Mouse (Mus musculus) left cerebral cortex, adult 8-10 months (tissue): ENCODE results near the gene Dynll2. TPM values are rescaled to one million over a fixed set of nuclear protein-coding genes. Genes with fewer than 3 reads are reported as not detected.
A peak's percentile ranks its signal among the peaks of the same experiment; 100 is the strongest.
"Not testable (repeated sequence)": the region's sequence is repeated elsewhere in the genome, so short reads cannot be mapped to it uniquely, and the experiment has no call there.

Experiments used
- DNase-seq, 2 experiments: peaks; one replicate each; pipeline ENCODE4 v3.0.0; 2022; ENCODE audit warnings: low spot score in 2 of 2
- total RNA-seq, 4 experiments: library from RNA; stranded (reverse); gene quantifications; 2 replicates each; pipeline ENCODE4 v1.2.4; 2022

Gene Dynll2
- total RNA-seq, 4 experiments from 2014 or later = 623 to 646 (median 629) TPM

DNA sequence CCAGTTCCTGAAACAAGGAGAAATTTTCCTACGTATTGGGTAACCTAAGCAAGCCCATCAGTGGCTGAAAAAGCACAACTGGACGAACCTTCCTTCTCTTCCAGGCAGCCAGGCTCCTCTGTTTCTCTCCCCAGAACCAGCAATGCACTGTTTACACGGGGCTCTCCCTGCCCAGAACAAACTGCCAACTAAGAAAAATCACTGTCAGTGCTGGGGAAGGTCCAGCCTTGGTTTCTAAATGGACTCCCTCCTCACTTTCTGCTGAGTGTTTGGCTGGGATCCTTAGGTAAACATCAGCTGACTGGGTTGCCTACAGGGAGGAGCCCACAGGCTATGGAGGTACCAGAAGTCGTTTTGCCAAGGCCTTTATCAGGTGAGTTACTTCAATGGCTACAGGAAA is 4.5 kb upstream of the Dynll2 start:
- no peak for DNase-seq

DNA sequence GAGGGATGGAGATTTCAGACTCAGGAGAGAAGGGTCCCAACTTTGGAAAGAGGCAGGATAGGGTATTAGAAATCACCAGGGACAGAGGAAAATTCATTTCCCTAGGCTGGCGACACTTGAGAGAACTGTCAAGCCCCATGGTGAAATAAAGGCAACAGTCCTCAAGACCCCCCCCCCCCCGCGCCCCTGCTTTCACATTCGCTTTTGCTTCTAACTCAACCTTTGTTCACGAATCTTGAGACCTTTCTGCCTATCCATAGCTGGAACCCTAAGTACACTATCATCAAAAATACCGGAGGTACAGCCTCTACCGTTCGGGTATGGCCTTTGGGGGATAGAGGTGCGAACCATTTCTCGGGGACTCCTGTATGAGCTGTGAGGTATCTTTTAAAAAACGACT is 528 bp upstream of the Dynll2 start:
- no peak for DNase-seq

DNA sequence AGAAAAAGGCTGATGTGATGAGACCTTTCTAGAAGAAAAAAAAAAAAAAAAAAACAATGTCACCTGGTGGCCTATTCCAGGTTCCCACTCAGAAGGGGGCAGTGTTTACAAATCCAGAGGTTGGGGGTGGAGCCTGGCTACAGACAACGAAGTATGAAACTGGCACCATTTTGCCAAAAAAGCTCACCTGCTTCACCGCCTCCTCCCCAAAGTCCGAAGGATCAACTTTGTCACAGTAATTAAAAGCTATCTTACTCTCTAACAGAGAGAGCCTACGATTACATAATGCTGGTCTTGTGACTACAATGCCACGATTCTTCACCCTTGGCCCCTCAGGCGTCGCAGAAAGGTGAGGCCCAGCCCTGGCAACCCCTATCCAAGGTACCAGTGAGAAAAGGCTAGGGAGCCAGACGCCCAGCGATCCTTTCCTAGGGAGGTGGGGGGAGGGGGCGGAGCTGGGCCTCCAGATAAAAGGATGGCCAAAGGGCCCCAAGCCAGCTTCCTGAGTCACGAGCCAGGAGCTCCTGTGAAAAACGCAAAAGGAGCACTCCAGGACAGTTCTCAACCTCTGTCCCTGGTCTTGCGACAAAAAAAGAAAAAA is 1.1 kb downstream of the Dynll2 start:
- peak in 1 of 2 experiments; percentile 35 for DNase-seq

DNA sequence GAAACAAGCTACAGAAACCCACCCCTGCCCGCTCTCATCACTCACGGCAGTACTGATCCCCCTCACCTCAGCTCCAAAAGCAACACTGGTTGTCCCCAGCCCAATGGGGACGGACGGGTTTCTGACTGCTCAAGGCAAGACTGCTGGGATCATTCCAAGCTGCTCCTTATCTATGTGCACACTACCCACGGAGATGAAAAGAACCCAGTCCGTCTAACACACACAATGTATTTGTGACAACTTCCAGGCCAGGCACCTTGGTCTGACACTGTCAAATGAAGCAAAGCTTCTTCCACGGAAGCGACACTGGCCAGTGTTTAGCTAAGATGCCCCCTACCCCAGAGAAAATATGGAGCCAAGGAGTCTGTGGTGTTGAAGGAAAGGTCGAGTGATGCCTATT is 1.7 kb downstream of the Dynll2 start:
- no peak for DNase-seq

DNA sequence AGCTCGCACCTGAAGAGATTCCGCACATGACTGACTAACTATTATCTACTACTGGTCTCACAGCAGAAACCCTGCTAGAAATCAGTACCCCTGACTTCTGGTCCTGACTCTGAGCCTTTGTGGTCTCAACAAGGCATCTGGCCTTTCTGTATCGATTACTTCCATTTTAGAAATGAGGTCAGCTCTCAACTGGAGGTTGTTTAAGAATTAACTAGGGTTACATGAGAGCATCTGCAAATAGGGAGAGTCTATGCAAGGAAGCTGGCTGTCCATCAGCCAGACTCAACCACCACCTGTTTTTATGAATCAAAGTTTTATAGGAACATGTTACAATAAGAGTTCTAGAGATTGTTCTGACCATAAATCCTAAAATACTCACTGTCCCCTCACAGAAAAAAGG is 2.8 kb downstream of the Dynll2 start:
- DNase-seq = no peak

DNA sequence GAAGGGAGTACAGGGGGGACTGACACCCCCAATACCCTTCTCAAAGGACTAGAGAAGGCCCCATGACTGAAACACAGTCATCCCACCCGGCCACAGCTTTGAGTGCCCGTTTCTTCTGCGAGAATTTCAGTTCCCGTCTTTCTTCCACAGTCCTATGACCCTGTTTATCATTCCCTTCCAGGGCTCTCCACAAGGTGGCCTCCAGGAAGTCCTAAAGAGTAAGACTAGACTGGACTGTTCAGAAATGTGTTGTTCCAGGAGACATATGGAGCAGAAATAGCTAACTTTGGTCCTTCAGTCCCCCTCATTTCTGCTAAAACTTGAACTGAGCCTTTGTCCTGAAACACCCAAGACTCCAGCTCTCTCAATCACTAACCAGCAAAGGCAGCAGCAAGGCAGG is 8.4 kb downstream of the Dynll2 start:
- DNase-seq = no peak

DNA sequence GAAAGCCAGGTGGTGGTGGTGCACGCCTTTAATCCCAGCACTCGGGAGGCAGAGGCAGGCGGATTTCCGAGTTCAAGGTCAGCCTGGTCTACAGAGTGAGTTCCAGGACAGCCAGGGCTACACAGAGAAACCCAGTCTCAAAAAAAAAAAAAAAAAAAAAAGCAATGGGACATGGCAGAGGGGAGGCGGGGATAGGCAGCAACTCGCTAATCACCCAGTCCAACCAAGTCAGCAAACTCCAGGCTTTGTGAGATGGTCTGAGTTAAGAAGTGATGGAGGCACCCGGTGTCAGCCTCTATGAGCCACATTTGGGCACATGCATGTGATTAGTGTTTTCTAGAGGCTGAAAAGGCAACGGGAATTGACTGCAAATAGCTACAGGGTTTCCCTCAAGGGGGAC is 10.3 kb downstream of the Dynll2 start:
- not testable (repeated sequence) for DNase-seq

DNA sequence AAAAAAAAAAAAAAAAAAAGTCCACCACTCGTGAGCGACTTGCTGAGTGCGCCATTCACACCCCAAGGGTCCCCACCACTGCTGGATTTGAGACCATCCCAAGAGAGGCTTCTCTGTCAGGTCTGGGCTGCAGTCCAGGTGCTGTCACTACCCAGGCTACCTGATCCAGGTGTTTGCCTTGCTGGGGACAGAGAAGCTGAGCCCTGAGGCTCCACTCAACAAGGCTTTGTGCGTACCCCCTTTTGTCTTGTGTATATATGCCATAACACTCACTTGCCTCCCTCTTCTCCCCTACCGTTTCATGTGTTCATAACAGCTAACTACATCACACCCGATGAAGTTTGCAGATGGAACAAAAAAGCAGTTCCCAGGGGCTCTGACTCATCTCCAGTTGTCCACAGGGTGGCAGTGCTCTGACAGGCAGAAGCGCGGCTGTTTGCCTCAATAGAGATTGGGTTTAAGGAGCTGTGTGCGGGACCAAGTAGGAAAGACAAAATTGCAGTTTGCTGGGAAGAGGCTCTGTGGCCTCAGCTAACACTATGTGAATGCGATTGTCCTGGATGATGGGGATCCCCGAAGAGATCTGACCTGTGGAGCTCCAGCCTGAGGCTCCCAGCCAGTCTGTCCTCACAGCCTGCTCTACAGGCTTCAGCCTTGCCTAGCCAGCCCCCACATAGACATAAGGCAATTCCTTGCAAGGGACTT is 12.7 kb downstream of the Dynll2 start:
- peak in 1 of 2 experiments; percentile 48 for DNase-seq

DNA sequence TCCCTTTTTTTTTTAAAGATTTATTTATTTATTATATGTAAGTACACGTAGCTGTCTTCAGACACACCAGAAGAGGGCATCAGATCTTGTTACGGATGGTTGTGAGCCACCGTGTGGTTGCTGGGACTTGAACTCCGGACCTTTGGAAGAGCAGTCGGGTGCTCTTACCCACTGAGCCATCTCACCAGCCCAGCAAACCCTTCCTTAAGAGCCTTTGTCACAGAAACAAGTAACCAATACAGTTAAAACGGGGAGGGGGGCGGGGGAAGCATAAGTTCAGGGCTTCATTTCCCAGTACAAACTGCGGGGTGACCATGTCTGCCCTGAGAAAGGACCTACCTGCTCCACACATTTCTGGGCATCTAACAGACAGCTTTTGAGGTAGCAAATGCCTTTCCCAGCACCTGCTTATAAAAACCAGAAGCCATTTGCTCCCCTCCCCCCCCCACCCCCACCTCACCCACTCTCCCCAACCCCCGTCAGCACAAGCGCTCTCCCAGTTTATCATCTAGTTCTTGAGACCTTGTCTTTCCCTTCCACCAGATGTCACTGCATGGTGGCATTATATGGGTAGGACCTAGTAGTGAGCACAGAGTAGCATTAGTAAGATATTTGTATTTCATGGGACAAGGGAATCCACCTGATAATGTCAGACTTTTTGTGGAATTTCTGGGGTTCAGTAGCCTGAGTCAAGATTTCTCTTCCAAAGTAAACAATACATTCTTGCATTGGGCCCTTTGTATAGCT is 13.6 kb downstream of the Dynll2 start:
- no peak for DNase-seq

DNA sequence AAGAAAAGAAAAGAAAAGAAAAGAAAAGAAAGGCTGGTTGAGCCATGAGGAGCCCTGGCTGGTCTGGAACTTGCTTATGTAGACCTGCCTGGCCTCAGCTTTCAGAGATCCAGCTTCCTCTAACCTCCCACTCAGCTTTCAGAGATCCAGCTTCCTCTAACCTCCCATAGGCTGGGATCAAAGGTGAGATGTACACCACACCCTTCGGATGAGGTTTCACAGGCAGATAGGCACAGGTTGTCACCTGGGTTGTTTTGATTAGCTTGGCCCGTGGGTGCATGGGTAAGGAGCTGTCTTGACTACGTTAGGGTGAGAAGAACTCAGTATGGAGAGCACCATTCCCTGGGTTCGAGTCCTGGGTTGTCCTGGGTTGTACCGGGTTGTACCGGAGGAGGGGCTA is 14.5 kb downstream of the Dynll2 start:
- DNase-seq = no peak

DNA sequence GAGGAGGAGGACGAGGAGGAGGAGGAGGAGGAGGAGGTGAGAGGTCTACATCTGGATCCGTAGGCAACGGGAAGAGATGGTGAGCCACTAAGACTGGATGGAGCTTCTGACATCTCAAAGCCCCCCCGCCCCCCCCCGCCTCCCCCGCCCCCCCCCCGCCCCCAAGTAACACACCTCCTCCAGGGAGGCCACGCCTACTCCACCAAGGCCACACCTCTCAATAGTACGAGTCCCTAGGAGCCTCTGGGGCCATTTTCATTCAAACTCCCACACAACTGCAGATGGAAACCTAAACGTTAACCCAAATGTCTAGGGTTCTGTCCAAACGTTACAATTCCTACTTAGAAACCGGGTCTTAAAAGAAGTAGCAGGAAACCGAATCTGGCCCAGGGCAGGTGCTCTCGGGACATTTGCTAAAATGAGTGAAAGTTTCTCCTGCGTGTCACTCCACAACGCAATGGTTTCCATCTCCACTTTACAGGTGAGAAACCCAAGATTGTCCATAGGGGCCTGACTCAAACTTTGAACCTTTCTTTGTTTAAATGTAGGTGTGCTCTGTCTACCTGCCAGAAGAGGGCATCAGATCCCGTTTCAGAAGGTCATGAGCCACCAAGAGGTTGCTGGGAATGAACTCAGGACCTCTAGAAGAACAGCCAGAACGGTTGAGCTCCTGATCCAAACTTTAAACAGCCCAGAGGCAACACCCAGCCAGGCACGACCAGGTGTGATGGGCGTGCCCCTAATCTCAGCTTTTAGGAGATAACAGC is 18.8 kb downstream of the Dynll2 start:
- DNase-seq = no peak

DNA sequence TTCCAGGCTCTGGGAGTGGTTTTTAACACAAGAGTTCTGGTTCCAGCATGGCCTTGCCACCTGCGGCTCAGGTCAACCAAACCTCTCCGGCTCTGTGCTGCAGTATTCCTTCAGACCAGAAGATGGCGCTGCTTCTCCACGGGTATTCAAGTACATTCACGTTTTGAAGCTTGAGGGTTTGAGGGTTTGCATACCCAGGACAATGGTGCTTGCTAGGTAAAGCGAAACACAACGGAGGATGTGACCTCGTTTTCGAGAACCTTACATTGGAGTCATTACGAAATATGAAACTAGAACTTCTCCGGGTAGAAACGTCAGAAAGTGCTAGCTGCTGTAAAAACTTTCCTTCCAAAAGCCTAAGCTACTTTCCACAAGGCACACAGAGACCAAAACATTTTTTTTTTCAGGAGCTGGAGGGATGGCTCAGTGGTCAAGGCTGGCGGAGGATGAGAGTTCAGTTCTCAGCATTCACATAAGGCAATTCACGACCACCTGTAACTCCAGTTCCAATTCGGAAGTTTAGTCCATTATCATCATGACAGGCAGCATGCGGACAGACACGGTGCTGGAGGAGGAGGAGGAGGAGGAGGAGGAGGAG is 19.5 kb downstream of the Dynll2 start:
- DNase-seq = peak in 1 of 2 experiments; percentile 81

DNA sequence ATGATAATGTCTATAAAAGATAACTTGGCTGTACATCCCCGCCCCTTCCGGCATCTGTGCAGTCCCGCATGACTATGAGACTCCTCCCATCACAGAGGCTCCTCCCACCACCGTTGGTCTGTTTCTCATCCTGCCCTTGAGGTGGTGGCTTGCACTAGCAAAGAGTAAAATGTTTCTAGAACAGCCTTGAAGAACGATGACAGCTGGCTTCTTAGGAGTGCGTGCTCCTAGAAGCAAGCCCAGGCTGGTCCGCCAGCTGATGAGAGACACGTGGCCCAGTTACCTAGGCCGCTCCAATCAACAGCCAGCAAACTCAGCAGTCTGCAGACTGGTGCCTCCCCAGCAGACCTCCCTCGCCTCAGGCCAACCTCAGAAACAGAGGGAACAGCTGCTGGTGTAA is 21.1 kb downstream of the Dynll2 start:
- no peak for DNase-seq

DNA sequence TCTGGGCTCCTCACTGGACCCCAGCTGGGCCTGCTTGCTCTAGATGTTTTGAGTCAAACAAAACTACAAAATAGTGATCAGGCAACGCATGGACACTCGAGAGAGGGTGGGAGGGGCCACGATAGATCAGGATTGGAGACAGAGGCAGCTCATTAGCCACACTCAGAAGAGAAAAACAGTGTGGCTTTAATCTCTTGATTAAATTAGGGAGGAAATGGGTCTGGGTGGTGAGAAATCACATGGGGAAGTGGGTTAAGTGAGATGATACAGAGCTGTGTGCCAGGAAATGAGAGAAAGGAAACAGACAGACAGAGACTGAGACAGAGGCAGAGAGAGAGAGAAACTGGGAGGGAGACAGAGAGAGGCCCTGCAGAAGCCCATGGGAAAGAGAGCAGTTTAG is 22.0 kb downstream of the Dynll2 start:
- DNase-seq = no peak

DNA sequence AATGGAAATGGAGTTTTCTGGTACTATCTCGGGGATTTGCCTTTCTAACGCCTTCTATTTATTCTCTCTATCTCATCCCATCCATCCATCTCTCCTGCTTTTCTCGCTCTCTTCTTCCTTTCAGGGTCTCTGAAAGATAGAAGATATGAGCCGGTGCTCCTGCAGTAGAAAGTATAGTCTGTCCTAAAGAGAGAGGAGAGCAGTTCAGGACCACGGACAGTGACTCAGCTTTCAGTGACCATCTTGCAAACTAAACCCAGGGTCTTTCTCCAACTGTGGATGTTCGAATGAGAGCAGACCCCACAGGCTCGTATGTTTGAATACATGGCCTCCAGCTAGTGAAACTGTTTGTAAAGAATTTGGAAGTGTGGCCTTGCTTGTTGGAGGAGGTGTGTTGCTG is 30.3 kb downstream of the Dynll2 start:
- DNase-seq = no peak

DNA sequence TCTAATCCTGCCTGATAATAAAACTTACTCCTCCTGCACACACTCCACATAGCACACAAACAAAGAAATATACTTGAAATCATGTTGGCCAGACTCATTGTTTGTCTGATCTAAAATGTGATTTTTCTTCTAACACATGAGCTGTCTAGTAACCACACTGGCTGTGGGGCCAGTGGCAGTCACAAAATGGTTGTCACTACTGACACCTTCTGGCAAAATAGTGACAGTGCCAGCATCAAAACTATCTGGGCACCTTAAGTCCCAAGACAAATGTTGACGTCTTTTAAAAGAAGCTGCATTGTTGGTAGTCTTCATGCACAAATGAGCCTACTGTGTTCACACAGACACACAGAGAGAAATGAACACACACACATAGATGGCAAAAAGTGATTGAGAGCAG is 32.2 kb downstream of the Dynll2 start:
- no peak for DNase-seq

DNA sequence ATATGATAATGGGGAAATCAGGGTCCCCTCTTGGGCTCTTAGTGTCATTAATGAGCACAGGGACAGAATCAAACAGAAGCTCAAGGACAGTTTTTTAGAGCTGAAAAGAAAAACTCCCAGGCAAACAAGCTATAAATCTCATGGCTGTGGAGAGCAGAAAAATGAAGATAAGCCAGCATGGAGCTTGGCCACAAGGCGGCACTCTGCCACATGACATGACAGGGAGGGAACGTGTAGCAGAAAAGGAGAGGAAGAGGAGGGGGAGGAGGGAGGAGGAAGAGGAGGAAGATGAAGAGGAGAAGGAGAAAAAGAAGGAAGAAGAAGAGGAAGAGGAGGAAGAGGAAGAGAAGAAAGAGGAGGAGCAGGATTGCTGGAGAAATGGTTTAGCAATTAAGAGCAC is 37.3 kb downstream of the Dynll2 start:
- DNase-seq = no peak

DNA sequence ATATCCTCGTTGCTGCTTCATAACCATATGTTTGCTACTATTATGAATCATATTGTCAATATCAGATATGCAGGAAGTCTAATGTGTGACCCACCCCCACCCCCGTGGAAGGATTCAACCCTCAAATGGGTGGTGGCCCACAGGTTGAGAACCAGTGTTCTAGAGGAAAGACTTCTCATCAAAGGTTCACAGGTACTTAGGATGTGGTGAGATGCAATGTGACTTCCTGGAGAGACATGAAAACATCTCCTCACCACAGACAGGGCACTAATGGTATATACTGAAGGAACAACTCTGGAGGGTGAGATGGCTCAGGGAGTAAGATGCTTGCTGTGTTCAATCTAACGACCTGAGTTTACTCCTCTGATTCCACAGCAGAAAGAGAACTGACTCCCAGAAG is 51.9 kb downstream of the Dynll2 start:
- no peak for DNase-seq

DNA sequence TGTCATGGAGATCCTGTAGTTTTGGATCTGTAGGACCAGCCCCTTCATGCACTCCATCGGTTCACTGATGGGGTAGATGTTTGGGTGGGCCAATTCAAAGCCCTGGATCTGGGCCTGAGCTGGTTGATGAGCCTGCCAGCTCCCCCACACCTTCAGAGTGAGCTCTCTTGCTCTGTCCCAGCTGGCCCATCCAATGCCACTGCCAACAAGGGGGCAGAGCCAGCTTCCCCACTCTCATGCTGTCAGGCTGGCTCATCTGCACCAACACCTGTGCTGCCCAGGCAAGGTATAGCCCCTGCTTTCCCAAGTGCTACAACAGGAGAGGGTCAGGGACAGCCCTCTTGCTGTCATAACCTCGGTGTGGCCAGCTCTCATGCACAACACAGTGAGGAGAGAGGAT is 53.6 kb downstream of the Dynll2 start:
- DNase-seq = no peak

DNA sequence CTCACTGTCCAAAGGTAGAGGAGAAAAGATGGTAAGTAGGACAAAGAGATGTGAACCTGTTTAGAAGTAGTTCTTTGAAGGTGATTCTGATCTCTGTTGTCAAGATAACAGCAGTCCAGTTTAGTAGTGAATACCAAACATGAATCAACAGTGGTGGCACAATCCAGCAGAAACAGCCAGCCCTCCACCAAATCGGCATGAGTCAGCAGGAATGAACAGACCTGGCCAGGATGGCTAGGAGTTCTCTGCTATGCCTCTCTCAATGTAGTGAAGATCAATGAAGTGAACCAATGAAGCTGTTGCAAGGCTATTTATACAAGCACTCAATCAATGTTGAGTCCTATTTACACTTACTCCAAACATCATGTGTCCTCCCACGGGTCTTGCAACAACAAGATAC is 57.0 kb downstream of the Dynll2 start:
- no peak for DNase-seq
